Mouse (Mus musculus) small intestine, adult 2 months (tissue): Measurements from ENCODE around the gene Gsta3. TPM values are rescaled to one million over a fixed set of nuclear protein-coding genes. Genes with fewer than 3 reads are reported as not detected.

Source experiments
- H3K27ac ChIP-seq: fragments of 200-500 bp; 2 replicates; pipeline ENCODE4 v1.5.1; 2012; ENCODE audit warnings: low read depth, low read length, control low read depth, inconsistent platforms; ENCODE audit not compliant: insufficient read depth
- H3K27me3 ChIP-seq: fragments of 200-500 bp; 2 replicates; pipeline ENCODE4 v1.6.1; 2012; ENCODE audit warnings: mild to moderate bottlenecking, moderate library complexity, low read length, inconsistent platforms; ENCODE audit not compliant: control insufficient read depth, insufficient read depth
- H3K36me3 ChIP-seq: fragments of 200-500 bp; 2 replicates; pipeline ENCODE4 v1.6.1; 2012; ENCODE audit warnings: mild to moderate bottlenecking, low read length, control low read depth, inconsistent platforms; ENCODE audit not compliant: control insufficient read depth, insufficient read depth
- H3K4me1 ChIP-seq: fragments of 200-500 bp; 2 replicates; pipeline ENCODE4 v1.6.1; 2012; ENCODE audit warnings: low read length, inconsistent platforms, mixed read lengths; ENCODE audit not compliant: control insufficient read depth, insufficient read depth, insufficient read length
- H3K4me3 ChIP-seq: fragments of 200-500 bp; 2 replicates; pipeline ENCODE4 v1.5.1; 2012; ENCODE audit warnings: low read depth, mild to moderate bottlenecking, control low read depth, inconsistent platforms, low read length, moderate library complexity
- CTCF ChIP-seq: fragments of 200-500 bp; IDR thresholded peaks from 2 replicates; pipeline ENCODE4 v1.5.1; 2012; ENCODE audit warnings: low read depth, mild to moderate bottlenecking, control low read depth, inconsistent platforms, low read length, moderate library complexity, mixed read lengths; ENCODE audit not compliant: insufficient replicate concordance, insufficient read length; ENCODE audit errors: extremely low read depth
- POLR2A ChIP-seq: fragments of 200-500 bp; IDR thresholded peaks from 2 replicates; pipeline ENCODE4 v1.6.1; 2012; ENCODE audit warnings: low read depth, mild to moderate bottlenecking, control low read depth, inconsistent platforms, low read length, moderate library complexity
- WGBS: fragments of 180-500 bp; shearing (Covaris S2); methylation state at CpG from one replicate; pipeline ENCODE4 v1.1.7; 2018; 5-methylcytosine and 5-hydroxymethylcytosine counted together
- polyA plus RNA-seq: library from polyadenylated mRNA; depleted of rRNA; stranded (reverse); fragments of >200 nt; gene quantifications from 2 replicates; pipeline ENCODE4 v1.2.3, GENCODE M21; 2012

The Gsta3 gene
- polyA plus RNA-seq, 1 experiment, result 1.1 TPM

DNA sequence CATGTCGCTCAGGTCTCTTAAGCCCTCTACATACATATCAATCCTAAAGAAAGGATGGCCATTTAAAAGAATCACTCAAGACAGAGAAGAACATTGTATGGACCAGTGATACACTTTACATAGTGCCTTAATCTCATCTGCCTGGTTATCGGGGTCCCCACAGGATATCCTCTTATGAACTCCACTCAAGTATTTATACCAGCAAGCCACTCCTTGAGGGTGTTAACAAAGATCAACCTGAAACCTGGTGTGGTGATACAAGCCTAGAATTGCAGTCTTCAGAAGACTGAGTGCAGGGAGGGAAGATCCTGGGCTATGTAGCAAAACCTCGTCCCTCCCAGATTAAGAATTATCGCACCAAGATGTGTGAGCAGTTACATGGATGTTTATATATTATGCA, 51.0 kb downstream of the Gsta3 start:
- no peak for TF ChIP-seq CTCF
- no peak for TF ChIP-seq POLR2A
- Histone ChIP-seq H3K4me1 (no peaks in the 10 kb centered on the region), H3K27ac (no peak overlapping the region), H3K27me3 (no peaks in the 10 kb centered on the region), H3K4me3 (no peak overlapping the region), H3K36me3 (no peaks in the 10 kb centered on the region)
- WGBS, result 87% methylated on average over 4 of the region's 4 CpGs

DNA sequence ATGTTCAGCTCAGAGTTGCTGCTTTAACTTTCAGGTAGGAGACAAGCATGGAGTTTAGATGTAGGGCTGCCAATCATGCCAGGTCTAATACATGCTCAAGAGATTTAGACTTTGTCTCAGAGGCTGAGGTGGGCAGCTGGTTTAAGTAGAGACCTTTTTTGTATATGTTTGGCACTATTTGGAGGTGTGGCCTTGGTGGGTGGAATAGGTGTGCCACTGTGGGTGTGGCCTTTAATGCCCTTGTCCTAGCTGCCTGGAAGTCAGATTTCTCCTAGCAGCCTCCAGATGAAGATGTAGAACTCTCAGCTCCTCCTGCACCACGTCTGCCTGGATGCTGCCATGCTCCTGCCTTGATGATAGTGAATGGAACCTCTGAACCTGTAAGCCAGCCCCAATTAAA, 52.2 kb downstream of the Gsta3 start:
- no peaks in the 10 kb centered on the region for H3K27me3 ChIP-seq
- TF ChIP-seq POLR2A (no peak), CTCF (no peak)
- no peaks in the 10 kb centered on the region for H3K36me3 ChIP-seq
- H3K4me3 ChIP-seq, result no peak overlapping the region
- 33% methylated on average over 1 of the region's 1 CpGs for WGBS
- no peaks in the 10 kb centered on the region for H3K4me1 ChIP-seq
- no peak overlapping the region for H3K27ac ChIP-seq

DNA sequence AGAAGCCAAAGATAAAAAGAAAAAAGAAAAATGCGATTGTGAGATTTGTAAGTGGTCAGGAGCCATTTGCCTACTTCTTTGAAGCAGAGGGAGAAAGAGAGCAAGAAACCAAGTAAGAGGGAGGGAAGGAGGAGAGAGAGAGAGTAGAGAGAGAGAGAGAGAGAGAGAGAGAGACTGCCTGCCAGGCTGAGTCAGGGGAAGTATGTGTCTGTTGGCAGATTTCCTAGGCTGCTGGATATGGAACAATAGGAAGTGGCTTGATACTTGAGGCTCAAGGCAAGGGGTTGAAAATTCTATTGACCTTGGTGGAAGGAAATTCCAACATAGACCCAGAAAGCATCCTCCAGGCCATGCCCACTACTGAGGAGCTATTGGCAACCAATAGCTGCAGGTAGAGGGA, 55.8 kb downstream of the Gsta3 start:
- Histone ChIP-seq H3K27me3 (no peaks in the 10 kb centered on the region), H3K27ac (no peak overlapping the region), H3K4me3 (no peak overlapping the region), H3K4me1 (no peaks in the 10 kb centered on the region), H3K36me3 (no peaks in the 10 kb centered on the region)
- no peak for TF ChIP-seq CTCF
- TF ChIP-seq POLR2A, result no peak
- 86% methylated on average over 1 of the region's 1 CpGs for WGBS

DNA sequence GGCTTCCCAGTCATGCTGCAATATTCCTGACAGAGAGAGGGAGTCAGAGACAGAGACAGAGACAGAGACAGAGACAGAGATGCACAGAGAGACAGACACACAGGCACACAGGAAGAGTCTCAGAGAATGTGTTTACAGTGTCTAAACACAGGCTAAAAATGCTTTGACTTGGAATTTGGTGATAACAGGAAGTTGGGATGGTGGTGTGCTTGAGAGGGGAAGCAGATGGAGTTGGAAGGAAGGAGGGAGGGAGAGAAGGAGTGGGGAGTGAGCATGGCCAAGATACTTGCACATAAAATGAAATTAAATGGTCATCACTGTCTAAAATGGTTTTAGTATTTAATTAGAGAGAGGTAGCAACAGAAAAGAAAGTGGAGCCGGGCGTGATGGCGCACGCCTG, 57.7 kb downstream of the Gsta3 start:
- 94% methylated on average over 4 of the region's 4 CpGs for WGBS
- no peak overlapping the region for H3K4me3 ChIP-seq
- TF ChIP-seq POLR2A, result no peak
- no peak for TF ChIP-seq CTCF

DNA sequence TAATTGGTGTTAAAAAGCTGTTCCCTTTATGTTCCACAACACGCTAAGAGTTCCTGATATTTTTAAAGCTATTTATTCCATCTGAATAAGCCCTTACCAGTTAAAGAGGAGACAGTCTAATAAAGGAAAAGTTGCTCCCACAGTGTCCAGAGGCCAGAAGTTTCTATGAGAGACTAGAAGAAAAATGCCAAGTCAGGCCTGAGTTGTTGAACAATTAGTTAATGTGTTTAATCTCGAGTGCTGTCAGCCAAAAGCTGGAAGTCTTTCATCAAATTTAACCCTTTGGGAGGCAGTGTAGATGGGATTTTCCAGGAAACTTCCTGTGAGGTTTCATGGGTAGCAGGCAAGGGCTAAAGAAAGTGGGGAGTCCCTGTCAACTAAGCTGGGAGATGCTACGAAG, 59.4 kb downstream of the Gsta3 start:
- H3K36me3 ChIP-seq, result no peaks in the 10 kb centered on the region
- H3K27me3 ChIP-seq, result no peaks in the 10 kb centered on the region
- no peak overlapping the region for H3K4me3 ChIP-seq
- H3K4me1 ChIP-seq, result no peaks in the 10 kb centered on the region
- no peak for TF ChIP-seq CTCF
- TF ChIP-seq POLR2A, result no peak
- H3K27ac ChIP-seq, result no peak overlapping the region
- WGBS, result 57% methylated on average over 3 of the region's 3 CpGs

More for the DNA sequence above, 57.7 kb downstream of the Gsta3 start:
- Histone ChIP-seq H3K36me3 (no peaks in the 10 kb centered on the region), H3K27ac (no peak overlapping the region), H3K4me1 (no peaks in the 10 kb centered on the region), H3K27me3 (no peaks in the 10 kb centered on the region)

- TF ChIP-seq POLR2A, result no peak
- no peak for TF ChIP-seq CTCF
- H3K36me3 ChIP-seq, result no peaks in the 10 kb centered on the region
- no peak overlapping the region for H3K4me3 ChIP-seq
- no peaks in the 10 kb centered on the region for H3K4me1 ChIP-seq
- H3K27me3 ChIP-seq, result no peaks in the 10 kb centered on the region
- no peak overlapping the region for H3K27ac ChIP-seq
- WGBS, result 75% methylated on average over 3 of the region's 3 CpGs
These were observed 61.3 kb downstream of the Gsta3 start for GRCm38 (mm10) chr1:21301686-21302085.

GRCm38 (mm10) chr1:21304174-21304573, 63.8 kb downstream of the Gsta3 start:
- Histone ChIP-seq H3K36me3 (no peaks in the 10 kb centered on the region), H3K27me3 (no peaks in the 10 kb centered on the region), H3K4me1 (no peaks in the 10 kb centered on the region), H3K27ac (no peak overlapping the region), H3K4me3 (no peak overlapping the region)
- no peak for TF ChIP-seq CTCF
- TF ChIP-seq POLR2A, result no peak
- 61% methylated on average over 3 of the region's 3 CpGs for WGBS

GRCm38 (mm10) chr1:21304646-21305045, 64.3 kb downstream of the Gsta3 start:
- Histone ChIP-seq H3K36me3 (no peaks in the 10 kb centered on the region), H3K4me3 (no peak overlapping the region), H3K27me3 (no peaks in the 10 kb centered on the region), H3K4me1 (no peaks in the 10 kb centered on the region), H3K27ac (no peak overlapping the region)
- 65% methylated on average over 4 of the region's 4 CpGs for WGBS
- TF ChIP-seq POLR2A (no peak), CTCF (no peak)

DNA sequence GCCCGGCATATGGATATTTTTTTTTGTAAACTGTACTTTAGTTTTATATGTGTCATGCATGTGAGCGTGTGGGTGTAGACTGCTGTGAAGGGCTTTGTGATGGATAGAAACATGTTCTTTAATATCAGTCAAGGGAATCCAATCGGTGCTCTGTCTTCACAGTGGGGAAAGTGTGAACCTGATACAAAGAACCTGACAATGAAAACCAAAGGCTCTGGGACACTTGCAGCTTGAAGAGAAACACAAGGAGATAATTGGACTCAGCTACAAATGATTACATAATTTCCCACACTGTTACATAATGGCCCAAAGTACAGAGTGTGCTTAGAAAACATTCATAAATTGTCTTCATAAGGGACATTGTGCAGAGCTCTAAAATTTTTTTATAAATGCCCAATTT, 65.1 kb downstream of the Gsta3 start:
- no peak for TF ChIP-seq POLR2A
- no peak for TF ChIP-seq CTCF
- H3K4me1 ChIP-seq, result no peaks in the 10 kb centered on the region
- H3K4me3 ChIP-seq, result no peak overlapping the region
- WGBS, result 87% methylated on average over 3 of the region's 3 CpGs
- no peaks in the 10 kb centered on the region for H3K36me3 ChIP-seq
- no peaks in the 10 kb centered on the region for H3K27me3 ChIP-seq
- H3K27ac ChIP-seq, result no peak overlapping the region; the same call in 1 of the 2 replicates
